Mouse (Mus musculus) lung, postnatal 0 days (tissue): ENCODE measurements around the gene Lmo7. TPM values are rescaled to one million over a fixed set of nuclear protein-coding genes. Genes with fewer than 3 reads are reported as not detected.
A peak's percentile ranks its signal among the peaks of the same experiment; 100 is the strongest.

Experiments used
- ATAC-seq: fragments of 200-750 bp; cut with Nextera tagmentation; 2 replicates; pipeline ENCODE4 v1.8.0; 2017; ENCODE audit warnings: moderate library complexity
- DNase-seq: peaks from one replicate; pipeline ENCODE4 v3.0.0-alpha.2; 2016; ENCODE audit warnings: low spot score
- H3K27ac ChIP-seq: fragments of 300-500 bp; sonication (generic); 2 replicates; pipeline ENCODE4 v1.5.1; 2014; ENCODE audit warnings: antibody characterized with exemption, mild to moderate bottlenecking, low read length, mixed read lengths
- H3K27me3 ChIP-seq: fragments of 300-500 bp; sonication (generic); replicated peaks from 2 replicates; pipeline ENCODE4 v1.6.1; 2014; ENCODE audit warnings: low read length, mixed read lengths; ENCODE audit not compliant: insufficient read depth
- H3K36me3 ChIP-seq: fragments of 300-500 bp; sonication (generic); 2 replicates; pipeline ENCODE4 v1.6.1; 2014; ENCODE audit warnings: low read length, mixed read lengths; ENCODE audit not compliant: insufficient read depth
- H3K4me1 ChIP-seq: fragments of 300-500 bp; sonication (generic); 2 replicates; pipeline ENCODE4 v1.6.1; 2014; ENCODE audit warnings: antibody characterized with exemption, low read depth, low read length, mixed read lengths; ENCODE audit not compliant: insufficient read depth
- H3K4me2 ChIP-seq: fragments of 300-500 bp; sonication (generic); replicated peaks from 2 replicates; pipeline ENCODE4 v1.6.1; 2014; ENCODE audit warnings: low read depth, mild to moderate bottlenecking, low read length, moderate library complexity, mixed read lengths
- H3K4me3 ChIP-seq: fragments of 300-500 bp; sonication (generic); 2 replicates; pipeline ENCODE4 v1.5.1; 2014; ENCODE audit warnings: low read depth, low read length
- H3K9ac ChIP-seq: fragments of 300-500 bp; sonication (generic); replicated peaks from 2 replicates; pipeline ENCODE4 v1.6.1; 2014; ENCODE audit warnings: low read depth, mild to moderate bottlenecking
- H3K9me3 ChIP-seq: fragments of 300-500 bp; sonication (generic); 2 replicates; pipeline ENCODE4 v1.6.1; 2016; ENCODE audit warnings: low read length, mixed read lengths
- CTCF ChIP-seq: IDR thresholded peaks from 2 replicates; pipeline ENCODE4 v1.5.1; 2016; ENCODE audit warnings: antibody characterized with exemption, mild to moderate bottlenecking
- EP300 ChIP-seq: IDR thresholded peaks from 2 replicates; pipeline ENCODE4 v1.6.1; 2016; ENCODE audit warnings: antibody characterized with exemption, mild to moderate bottlenecking, control low read depth
- WGBS: fragments of 180-500 bp; shearing (Covaris S2); extraction: QIAGEN DNeasy Blood & Tissue Kit; methylation state at CpG from one replicate; pipeline ENCODE4 v1.1.7; 2014; 5-methylcytosine and 5-hydroxymethylcytosine counted together
- polyA plus RNA-seq: library from polyadenylated mRNA; unstranded; fragments of >200 nt; fragmentation: Nextera tagmentation; extraction: Ambion mirVana; gene quantifications from 2 replicates; pipeline ENCODE4 v1.2.1, GENCODE M21; 2015

Gene Lmo7
- polyA plus RNA-seq, 1 experiment from 2014 or later: 125 TPM

DNA sequence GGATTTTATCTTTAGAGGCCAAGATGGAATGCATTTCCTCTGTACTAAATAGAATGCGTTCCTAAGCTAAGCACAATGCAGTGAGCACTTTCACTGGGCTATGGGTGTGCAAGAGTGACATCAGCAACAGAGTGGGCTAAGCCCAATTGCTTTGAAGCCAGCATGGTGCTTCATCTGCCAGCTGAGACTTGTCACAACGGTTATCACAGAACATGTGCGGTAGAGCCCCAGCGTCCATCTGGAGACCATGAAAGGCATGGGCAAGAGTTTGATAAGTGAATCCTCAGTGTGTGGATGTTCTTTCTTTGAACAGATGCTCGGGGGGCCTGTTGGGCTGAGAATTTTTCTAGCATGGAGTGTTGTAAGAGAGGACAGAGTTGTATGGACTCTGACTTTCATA, 86.7 kb downstream of the Lmo7 start:
- no peak overlapping the region for H3K27ac ChIP-seq
- no peak for TF ChIP-seq EP300
- TF ChIP-seq CTCF: no peak
- 60% methylated on average over 5 of the region's 5 CpGs for WGBS
- H3K27me3 ChIP-seq: no peaks in the 10 kb centered on the region
- no peaks in the 10 kb centered on the region for H3K36me3 ChIP-seq
- H3K9ac ChIP-seq: no peak overlapping the region
- no peak for DNase-seq
- no peak overlapping the region for H3K4me2 ChIP-seq
- no peaks in the 10 kb centered on the region for H3K4me1 ChIP-seq
- no peak for ATAC-seq
- no peak overlapping the region for H3K4me3 ChIP-seq
- no peaks in the 10 kb centered on the region for H3K9me3 ChIP-seq

- ATAC-seq (no peak; the same call in 1 of the 2 replicates), DNase-seq (peak; percentile 62)
- no peak overlapping the region for H3K4me3 ChIP-seq
These were observed 92.6 kb downstream of the Lmo7 start for GRCm38 (mm10) chr14:101822390-101822789.

DNA sequence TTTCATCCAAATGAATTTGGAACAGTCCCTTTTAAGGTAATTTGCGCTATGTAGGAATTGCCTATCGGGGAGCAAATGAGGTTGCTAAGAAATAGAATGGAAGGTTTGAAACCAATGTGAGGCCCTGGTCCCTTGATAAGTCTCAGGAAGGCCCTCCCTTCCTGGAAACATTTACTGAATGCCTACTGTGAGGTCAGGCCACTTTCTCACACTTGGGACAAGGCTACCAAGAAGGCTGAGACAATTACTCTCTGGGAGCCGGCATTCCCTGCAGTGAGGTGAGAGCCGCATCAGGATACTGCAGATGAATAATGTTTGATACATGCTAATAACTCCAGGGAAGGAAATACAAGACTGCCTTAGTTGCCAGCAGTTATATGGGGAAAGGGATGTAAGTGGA, 93.1 kb downstream of the Lmo7 start:
- Histone ChIP-seq H3K27ac (no peak overlapping the region), H3K9ac (no peak overlapping the region), H3K9me3 (no peaks in the 10 kb centered on the region), H3K4me3 (no peak overlapping the region), H3K27me3 (no peaks in the 10 kb centered on the region), H3K4me1 (no peaks in the 10 kb centered on the region), H3K4me2 (no peak overlapping the region), H3K36me3 (no peaks in the 10 kb centered on the region)
- no peak for DNase-seq
- TF ChIP-seq EP300 (no peak), CTCF (no peak)
- WGBS: 71% methylated on average over 4 of the region's 4 CpGs
- ATAC-seq: peak; percentile 44; the same call in 1 of the 2 replicates

More at GRCm38 (mm10) chr14:101822390-101822789, 92.6 kb downstream of the Lmo7 start:
- 83% methylated on average over 6 of the region's 6 CpGs for WGBS
- TF ChIP-seq EP300: no peak; the same call in 1 of the 2 replicates
- no peak for TF ChIP-seq CTCF
- Histone ChIP-seq H3K27me3 (no peaks in the 10 kb centered on the region), H3K27ac (no peak overlapping the region), H3K36me3 (no peaks in the 10 kb centered on the region), H3K4me2 (no peak overlapping the region), H3K9ac (no peak overlapping the region), H3K9me3 (no peaks in the 10 kb centered on the region), H3K4me1 (no peaks in the 10 kb centered on the region)

- Histone ChIP-seq H3K4me3 (no peak overlapping the region), H3K27me3 (no peaks in the 10 kb centered on the region), H3K4me1 (no peaks in the 10 kb centered on the region), H3K9ac (no peak overlapping the region), H3K36me3 (no peaks in the 10 kb centered on the region), H3K9me3 (no peaks in the 10 kb centered on the region), H3K27ac (no peak overlapping the region), H3K4me2 (no peak overlapping the region)
- TF ChIP-seq EP300 (no peak), CTCF (no peak)
- ATAC-seq (no peak; the same call in 1 of the 2 replicates), DNase-seq (no peak)
- 56% methylated on average over 5 of the region's 5 CpGs for WGBS
These were observed 99.9 kb downstream of the Lmo7 start for GRCm38 (mm10) chr14:101829676-101830075.

GRCm38 (mm10) chr14:101830116-101830515, 100.4 kb downstream of the Lmo7 start:
- H3K36me3 ChIP-seq: no peaks in the 10 kb centered on the region
- ATAC-seq (peak; percentile 53), DNase-seq (peak; percentile 20)
- H3K4me3 ChIP-seq: no peak overlapping the region
- H3K9ac ChIP-seq: no peak overlapping the region
- H3K27ac ChIP-seq: no peak overlapping the region
- no peaks in the 10 kb centered on the region for H3K9me3 ChIP-seq
- no peak overlapping the region for H3K4me2 ChIP-seq
- H3K27me3 ChIP-seq: no peaks in the 10 kb centered on the region
- 19% methylated on average over 6 of the region's 6 CpGs for WGBS
- H3K4me1 ChIP-seq: no peaks in the 10 kb centered on the region
- TF ChIP-seq EP300 (no peak), CTCF (no peak)

DNA sequence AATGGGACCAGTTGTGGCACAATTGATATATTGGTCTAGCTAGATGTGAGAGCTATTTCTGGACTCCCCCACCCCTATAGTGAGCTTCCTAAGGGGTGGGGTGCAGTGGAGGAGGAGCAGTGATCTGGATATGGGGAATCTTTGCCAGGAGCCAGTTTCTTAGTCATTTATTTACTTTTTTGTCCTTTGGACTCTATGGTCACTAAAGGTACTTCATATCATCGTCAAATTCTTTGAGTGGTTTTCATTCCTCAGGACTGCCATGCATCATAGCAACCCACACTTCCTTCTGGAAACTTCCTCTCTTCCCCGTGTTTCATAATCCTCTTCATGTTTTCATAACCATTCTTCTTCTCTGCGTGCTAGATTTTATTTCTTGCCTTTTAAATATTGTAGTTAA, 104.4 kb downstream of the Lmo7 start:
- no peaks in the 10 kb centered on the region for H3K9me3 ChIP-seq
- H3K36me3 ChIP-seq: no peaks in the 10 kb centered on the region
- no peaks in the 10 kb centered on the region for H3K27me3 ChIP-seq
- peak; percentile 44 for ATAC-seq
- no peak overlapping the region for H3K4me3 ChIP-seq
- 38% methylated on average over 3 of the region's 3 CpGs for WGBS
- no peak overlapping the region for H3K27ac ChIP-seq
- peak; percentile 70 for DNase-seq
- TF ChIP-seq EP300 (peak; percentile 94), CTCF (no peak)
- H3K4me1 ChIP-seq: no peaks in the 10 kb centered on the region
- H3K4me2 ChIP-seq: no peak overlapping the region
- H3K9ac ChIP-seq: no peak overlapping the region

DNA sequence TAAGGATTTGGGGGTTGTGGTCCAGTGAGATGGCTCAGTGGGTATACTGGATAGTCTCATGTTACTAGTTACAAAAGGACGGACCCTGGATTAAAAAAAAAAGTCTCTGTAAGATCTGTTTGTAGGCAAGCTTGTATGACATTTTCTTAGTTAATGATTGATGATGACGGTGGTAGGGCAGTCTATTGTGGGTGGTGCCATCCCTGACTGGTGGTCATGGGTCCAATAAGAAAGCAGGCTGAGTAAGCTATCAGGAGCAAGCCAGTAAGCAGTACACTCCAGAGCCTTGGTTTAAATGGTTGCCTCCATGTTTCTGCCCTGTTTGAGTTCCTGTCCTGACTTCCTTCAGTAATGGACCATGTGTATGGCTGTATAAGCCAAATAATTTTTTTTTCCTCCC, 106.6 kb downstream of the Lmo7 start:
- ATAC-seq: no peak
- WGBS: 70% methylated on average over 2 of the region's 2 CpGs

More for the DNA sequence above, 106.6 kb downstream of the Lmo7 start:
- no peak for DNase-seq
- Histone ChIP-seq H3K9me3 (no peaks in the 10 kb centered on the region), H3K4me2 (no peak overlapping the region), H3K27ac (no peak overlapping the region), H3K9ac (no peak overlapping the region), H3K36me3 (no peaks in the 10 kb centered on the region), H3K4me3 (no peak overlapping the region), H3K4me1 (no peaks in the 10 kb centered on the region), H3K27me3 (no peaks in the 10 kb centered on the region)
- TF ChIP-seq EP300 (no peak), CTCF (no peak)
